Mouse (Mus musculus) CH12.LX (cell line): ENCODE results near the gene Sec24c. TPM values are rescaled to one million over a fixed set of nuclear protein-coding genes. Genes with fewer than 3 reads are reported as not detected.

Source experiments
- DNase-seq: peaks from one replicate; pipeline ENCODE4 v3.0.0-alpha.2; 2013; ENCODE audit errors: extremely low read depth
- H3K27ac ChIP-seq: 2 replicates; pipeline ENCODE4 v1.5.1; 2012; ENCODE audit warnings: low read depth, mild to moderate bottlenecking, control low read depth, moderate library complexity; ENCODE audit not compliant: insufficient read depth
- H3K27me3 ChIP-seq: replicated peaks from 2 replicates; pipeline ENCODE3; 2012; ENCODE audit warnings: inconsistent platforms
- H3K36me3 ChIP-seq, 2 experiments: replicated peaks in 1 of 2; 2 replicates each; pipeline versions ENCODE3 to v1.6.1; 2012; ENCODE audit warnings: inconsistent platforms in 1 of 2, low read length in 1 of 2, mild to moderate bottlenecking in 1 of 2, mixed read lengths in 1 of 2, moderate library complexity in 1 of 2; ENCODE audit not compliant: control insufficient read depth in 1 of 2, insufficient read depth in 1 of 2
- H3K4me1 ChIP-seq, 2 experiments: 2 replicates each; pipeline ENCODE4 v1.6.1; 2012; ENCODE audit warnings: inconsistent platforms in 1 of 2, moderate library complexity in 1 of 2; ENCODE audit not compliant: insufficient read depth in 2 of 2, control insufficient read depth in 1 of 2
- H3K4me2 ChIP-seq: 2 replicates; pipeline ENCODE4 v1.6.1; 2012; ENCODE audit warnings: low read depth, mild to moderate bottlenecking, control low read depth; ENCODE audit not compliant: poor library complexity, insufficient read depth, severe bottlenecking
- H3K4me3 ChIP-seq, 3 experiments: fragments of 150-350 bp in 1 of 3; sonication (generic) in 1 of 3; replicated peaks in 1 of 3; 2 replicates each; pipeline versions ENCODE3 to v1.5.1; 2011 to 2012; ENCODE audit warnings: low read depth in 2 of 3, low read length in 2 of 3, mild to moderate bottlenecking in 2 of 3, moderate library complexity in 2 of 3, control low read depth in 1 of 3, improper control_type of control experiment in 1 of 3, inconsistent platforms in 1 of 3, mixed read lengths in 1 of 3; ENCODE audit not compliant: poor library complexity in 1 of 3
- H3K79me2 ChIP-seq: replicated peaks from 2 replicates; pipeline ENCODE4 v1.6.1; 2012; ENCODE audit warnings: mild to moderate bottlenecking, moderate library complexity; ENCODE audit not compliant: control insufficient read depth, poor library complexity, insufficient read depth, severe bottlenecking; ENCODE audit errors: extremely low read depth
- H3K9ac ChIP-seq: 2 replicates; pipeline ENCODE4 v1.6.1; 2012; ENCODE audit warnings: low read depth, mild to moderate bottlenecking, control low read depth, moderate library complexity; ENCODE audit not compliant: insufficient read depth
- H3K9me3 ChIP-seq: replicated peaks from 2 replicates; pipeline ENCODE3; 2012; ENCODE audit warnings: low read length, inconsistent platforms, mixed read lengths
- CTCF ChIP-seq, 2 experiments: IDR thresholded peaks in 1 of 2; conservative IDR thresholded peaks in 1 of 2; 2 replicates each; pipeline ENCODE4 v1.5.1; 2011 to 2012; ENCODE audit warnings: low read depth in 2 of 2, low read length in 2 of 2, improper control_type of control experiment in 1 of 2, inconsistent platforms in 1 of 2, mild to moderate bottlenecking in 1 of 2, moderate library complexity in 1 of 2
- ELF1 ChIP-seq: IDR thresholded peaks from 2 replicates; pipeline ENCODE4 v1.6.1; 2014; ENCODE audit warnings: low read depth, mild to moderate bottlenecking, inconsistent platforms, low read length, improper control_type of control experiment
- ETS1 ChIP-seq: conservative IDR thresholded peaks from 2 replicates; pipeline ENCODE4 v1.6.1; 2012; ENCODE audit warnings: low read depth, mild to moderate bottlenecking, inconsistent platforms, low read length, improper control_type of control experiment, moderate library complexity
- GABPA ChIP-seq: IDR thresholded peaks from 2 replicates; pipeline ENCODE4 v1.6.1; 2012; ENCODE audit warnings: low read depth, low read length, improper control_type of control experiment, inconsistent platforms; ENCODE audit not compliant: insufficient replicate concordance
- JUN ChIP-seq: IDR thresholded peaks from 2 replicates; pipeline ENCODE4 v1.6.1; 2011; ENCODE audit warnings: low read depth, mild to moderate bottlenecking, low read length, improper control_type of control experiment, moderate library complexity; ENCODE audit not compliant: insufficient read depth
- JUND ChIP-seq: conservative IDR thresholded peaks from 2 replicates; pipeline ENCODE4 v1.6.1; 2011; ENCODE audit warnings: low read depth, low read length, improper control_type of control experiment
- KAT2A ChIP-seq: IDR thresholded peaks from 2 replicates; pipeline ENCODE4 v1.6.1; 2012; ENCODE audit warnings: low read length, improper control_type of control experiment, inconsistent platforms; ENCODE audit not compliant: insufficient replicate concordance
- MEF2A ChIP-seq: IDR thresholded peaks from 2 replicates; pipeline ENCODE4 v1.6.1; 2014; ENCODE audit warnings: low read depth, mild to moderate bottlenecking, inconsistent platforms, low read length, improper control_type of control experiment, borderline replicate concordance
- NELFE ChIP-seq: IDR thresholded peaks from 2 replicates; pipeline ENCODE4 v1.6.1; 2011; ENCODE audit warnings: low read depth, low read length, improper control_type of control experiment
- NRF1 ChIP-seq: IDR thresholded peaks from 2 replicates; pipeline ENCODE4 v1.6.1; 2014; ENCODE audit warnings: low read depth, mild to moderate bottlenecking, inconsistent platforms, low read length, improper control_type of control experiment, moderate library complexity
- PAX5 ChIP-seq: IDR thresholded peaks from 2 replicates; pipeline ENCODE4 v1.6.1; 2012; ENCODE audit warnings: low read length, inconsistent platforms, mixed read lengths
- POLR2AphosphoS2 ChIP-seq: IDR thresholded peaks from 2 replicates; pipeline ENCODE4 v1.6.1; 2011; ENCODE audit warnings: low read depth, low read length, improper control_type of control experiment
- RCOR1 ChIP-seq: conservative IDR thresholded peaks from 2 replicates; pipeline ENCODE4 v1.6.1; 2012; ENCODE audit warnings: low read depth, mild to moderate bottlenecking, inconsistent platforms, low read length, improper control_type of control experiment
- TBP ChIP-seq: conservative IDR thresholded peaks from 2 replicates; pipeline ENCODE4 v1.6.1; 2011; ENCODE audit warnings: low read depth, low read length, improper control_type of control experiment
- ZC3H11A ChIP-seq: IDR thresholded peaks from 2 replicates; pipeline ENCODE4 v1.6.1; 2012; ENCODE audit warnings: low read depth, mild to moderate bottlenecking, inconsistent platforms, low read length, improper control_type of control experiment
- ZMIZ1 ChIP-seq: IDR thresholded peaks from 2 replicates; pipeline ENCODE4 v1.6.1; 2012; ENCODE audit warnings: low read depth, mild to moderate bottlenecking, inconsistent platforms, low read length, improper control_type of control experiment
- dilution Hi-C: fragments of 300-500 bp; cut with MboI; formaldehyde crosslinking; loops from 2 replicates; pipeline ENCODE4 v1.14.3; 2020; ENCODE audit warnings: low sequenced_read_pairs; ENCODE audit not compliant: extremely low pct_unique_long_range_greater_than_20kb, extremely low pct_ligation_motif_present
- in situ Hi-C: fragments of 300-500 bp; cut with MboI; formaldehyde crosslinking; loops from 3 replicates; pipeline ENCODE4 v1.14.3; 2019; ENCODE audit warnings: low sequenced_read_pairs, low pct_ligation_motif_present, low pct_unique_long_range_greater_than_20kb, mixed read lengths
- polyA plus RNA-seq: library from polyadenylated mRNA; unstranded; fragments of >175 nt; gene quantifications from 2 replicates; pipeline ENCODE4 v1.2.1, GENCODE M21; 2012; ENCODE audit warnings: low read depth; ENCODE audit not compliant: insufficient read length
- total RNA-seq, 2 experiments: library from RNA; depleted of rRNA; stranded (reverse); fragments of 300-350 nt in 1 of 2; fragments of >200 nt in 1 of 2; gene quantifications; 2 replicates each; pipeline ENCODE4 v1.2.3; 2012 to 2014

Sec24c gene
- total and polyA plus RNA-seq, 3 experiments = 51.2 to 122 (median 95.9) TPM

DNA sequence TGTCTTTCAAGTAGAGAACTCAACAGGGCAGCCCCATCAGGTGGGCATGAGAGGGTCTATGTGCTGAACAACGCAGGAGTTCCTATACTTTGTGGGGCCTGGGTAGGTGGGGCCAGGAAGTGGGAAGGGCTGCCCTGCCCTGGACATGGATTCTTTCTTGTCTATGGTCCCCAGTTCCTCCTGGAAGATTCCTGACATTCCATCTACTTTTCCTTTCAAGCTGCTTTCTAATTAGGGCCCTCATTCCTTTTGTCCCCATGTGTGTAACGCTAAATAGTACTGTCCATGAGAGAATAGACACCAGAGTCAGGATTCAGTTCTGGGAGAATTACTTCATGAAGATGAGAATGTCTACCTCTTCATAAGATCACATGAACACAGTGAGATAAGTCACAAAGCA is 10.5 kb upstream of the Sec24c start:
- Histone ChIP-seq H3K79me2 (no peaks in the 10 kb centered on the region), H3K36me3 (no peaks in the 10 kb centered on the region), H3K4me1 (peaks cover 4 to 18% of the 10 kb centered on the region in 2 experiments; a peak in 3 of 4 replicates), H3K9me3 (no peaks in the 10 kb centered on the region), H3K4me2 (no peak overlapping the region), H3K9ac (no peak overlapping the region), H3K4me3 (no peak overlapping the region), H3K27ac (no peak overlapping the region), H3K27me3 (peaks cover 32% of the 10 kb centered on the region)
- in situ Hi-C loops (no loop called here), dilution Hi-C loops (no loop called here)
- TF ChIP-seq RCOR1 (no peak), ETS1 (no peak), KAT2A (no peak), ELF1 (no peak), ZMIZ1 (no peak), JUND (no peak)
- no peak for DNase-seq

DNA sequence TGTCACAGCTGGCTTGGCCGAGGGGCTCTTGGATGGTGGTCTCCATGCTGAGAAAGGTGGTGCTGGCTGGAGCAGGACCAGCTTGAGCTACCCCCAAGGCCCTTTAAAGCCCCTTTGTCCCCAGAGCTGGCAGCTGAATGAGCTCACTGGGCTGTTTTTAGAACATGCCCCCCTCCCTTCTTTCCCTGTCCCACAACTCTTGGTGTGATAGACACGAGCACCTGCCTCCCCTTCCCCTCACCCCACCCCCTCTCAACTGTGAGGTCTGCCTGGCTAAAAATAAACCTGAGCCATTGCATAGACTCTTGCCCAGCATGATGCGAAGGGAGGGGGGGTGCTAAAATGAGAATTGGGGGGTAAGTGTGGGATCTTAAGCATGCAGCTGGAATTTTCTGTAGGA is 9.7 kb upstream of the Sec24c start:
- dilution Hi-C loops = no loop called here
- no peak overlapping the region for H3K4me3 ChIP-seq

DNA sequence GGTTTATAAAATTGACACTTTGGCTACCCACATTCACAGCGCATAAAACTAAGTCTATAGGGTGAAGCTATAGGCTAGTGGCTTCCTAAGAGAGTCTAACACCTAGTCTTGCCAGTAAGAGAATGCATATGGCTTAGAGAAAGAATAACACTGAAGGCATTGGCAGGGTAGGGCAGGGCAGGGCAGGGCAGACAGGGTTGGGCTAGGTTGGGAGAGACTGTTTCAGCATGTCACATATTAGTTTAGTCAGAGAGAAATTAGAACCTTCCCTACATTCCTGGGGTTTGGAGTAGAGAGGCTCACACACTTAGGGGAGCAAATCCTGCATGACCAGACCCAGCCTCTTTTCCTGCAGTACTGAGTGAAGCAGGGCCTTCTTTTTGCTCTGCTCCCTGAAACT is 6.6 kb upstream of the Sec24c start:
- Histone ChIP-seq H3K4me3 (no peak overlapping the region), H3K4me2 (no peak overlapping the region), H3K4me1 (peaks cover 4 to 8% of the 10 kb centered on the region in 2 experiments; a peak in 3 of 4 replicates), H3K9me3 (no peaks in the 10 kb centered on the region), H3K27me3 (peaks cover 19% of the 10 kb centered on the region), H3K36me3 (peaks cover 2 to 4% of the 10 kb centered on the region in 2 experiments), H3K27ac (no peak overlapping the region), H3K79me2 (no peaks in the 10 kb centered on the region), H3K9ac (no peak overlapping the region)
- DNase-seq = no peak
- in situ Hi-C loops (no loop called here), dilution Hi-C loops (no loop called here)
- TF ChIP-seq POLR2AphosphoS2 (no peak), NELFE (no peak), CTCF (conservative IDR thresholded peaks at IDR 0.05 in 1 of 2, IDR thresholded peaks at IDR 0.05 in 1 of 2; ENCODE audit: low read depth in 2 of 2, low read length in 2 of 2) (no peak), JUN (no peak), GABPA (no peak), TBP (no peak), NRF1 (no peak), ZMIZ1 (no peak), PAX5 (no peak)

More for the DNA sequence above, 9.7 kb upstream of the Sec24c start:
- no peak overlapping the region for H3K9ac ChIP-seq
- no peak overlapping the region for H3K4me2 ChIP-seq
- H3K27ac ChIP-seq = no peak overlapping the region
- TF ChIP-seq ZC3H11A (no peak), MEF2A (peak; percentile 23; the same call in 1 of the 2 replicates)
- H3K79me2 ChIP-seq = no peaks in the 10 kb centered on the region
- no peak for DNase-seq
- H3K36me3 ChIP-seq = no peaks in the 10 kb centered on the region
- H3K4me1 ChIP-seq = peaks cover 4 to 18% of the 10 kb centered on the region in 2 experiments; a peak in 3 of 4 replicates
- no peaks in the 10 kb centered on the region for H3K9me3 ChIP-seq
- H3K27me3 ChIP-seq = peaks cover 32% of the 10 kb centered on the region
- in situ Hi-C loops = no loop called here
